Mouse (Mus musculus) liver, postnatal 0 days (tissue): ENCODE data around the gene Mto1.

Experiments
- CTCF ChIP-seq: sonication (generic); IDR thresholded peaks from 2 replicates; pipeline ENCODE4 v1.5.1; 2016; ENCODE audit warnings: antibody characterized with exemption, low read depth
- EP300 ChIP-seq: IDR thresholded peaks from 2 replicates; pipeline ENCODE4 v1.6.1; 2016; ENCODE audit warnings: antibody characterized with exemption, low read depth, mild to moderate bottlenecking

GRCm38 (mm10) chr9:78520780-78521601 is 73.0 kb downstream of the Mto1 start:
- TF ChIP-seq CTCF (no peak), EP300 (no peak)
